Mouse (Mus musculus): ENCODE results near the gene Aldh1l1.
"Not testable (repeated sequence)": the region's sequence is repeated elsewhere in the genome, so short reads cannot be mapped to it uniquely, and the experiment has no call there.

Gene Aldh1l1

DNA sequence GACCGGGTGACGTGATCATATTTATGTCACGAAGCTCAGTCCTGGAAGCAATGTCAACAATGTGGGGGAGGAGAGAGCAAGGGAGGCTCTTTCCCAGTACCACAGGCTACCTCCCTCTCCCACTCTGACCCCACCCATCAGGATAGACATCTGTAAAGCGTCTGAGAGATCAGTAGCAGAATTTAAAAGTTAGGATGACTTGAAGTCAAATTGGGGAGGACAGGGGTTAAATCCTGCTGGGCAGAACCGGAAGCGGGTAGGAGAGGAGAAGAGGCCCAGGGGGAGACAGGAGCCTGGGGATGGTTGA, 135.3 kb downstream of the Aldh1l1 start:
- no peak for DNase-seq (ENCODE audit: low spot score)

DNA sequence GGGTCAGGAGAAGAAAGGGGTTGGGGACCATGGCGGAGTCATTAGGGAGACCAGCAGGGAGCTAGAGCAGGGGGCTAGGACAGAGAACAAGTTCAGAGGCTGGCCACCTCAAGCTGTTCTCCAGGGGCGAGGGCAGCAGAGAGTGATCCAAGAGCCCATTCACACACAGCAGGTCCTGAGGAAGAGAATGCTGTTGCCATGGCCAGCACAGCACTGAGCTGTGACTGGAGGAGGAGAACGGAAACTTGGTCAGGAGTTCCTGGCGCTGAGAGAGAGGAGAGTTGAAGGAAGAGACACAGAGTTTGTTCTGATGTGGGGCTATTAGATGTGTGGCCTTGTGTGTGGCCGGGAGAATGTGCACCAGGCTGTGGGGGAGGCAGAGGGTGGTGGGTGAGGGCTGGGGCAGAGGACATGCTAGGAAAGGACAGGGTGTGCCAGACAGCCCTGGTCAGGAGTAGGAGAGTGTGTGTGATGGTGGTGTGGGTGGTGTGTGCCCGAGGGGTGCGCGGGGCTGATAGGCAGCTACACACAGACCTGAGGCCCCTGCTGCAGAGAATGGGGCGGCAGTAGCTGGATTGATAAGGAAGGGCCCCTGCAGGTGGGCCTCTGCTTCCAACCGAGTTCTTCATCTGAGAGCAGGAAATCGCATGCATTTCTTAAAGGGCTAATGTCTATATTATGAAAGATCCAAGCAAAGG, 136.7 kb downstream of the Aldh1l1 start:
- DNase-seq (ENCODE audit: low spot score), result peak; percentile 47

DNA sequence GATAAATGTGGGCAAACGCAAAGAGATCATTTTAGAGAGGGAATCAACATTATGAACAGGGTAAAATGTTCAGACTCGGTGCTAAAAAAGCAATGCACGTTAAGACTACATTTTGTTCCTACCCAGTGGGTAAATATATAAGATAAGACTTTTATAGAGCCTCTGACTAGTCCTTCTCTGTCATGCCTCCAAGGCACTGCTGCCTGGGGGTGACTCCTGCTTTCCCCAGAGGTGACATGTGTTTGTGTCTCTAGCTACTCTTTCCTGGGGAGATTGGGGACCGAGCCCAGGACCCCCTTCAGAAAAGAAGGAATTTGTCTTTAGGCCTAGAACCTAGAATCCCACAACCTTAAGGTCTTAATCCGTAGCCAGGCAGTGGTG, 137.2 kb downstream of the Aldh1l1 start:
- no peak for DNase-seq (ENCODE audit: low spot score)

DNA sequence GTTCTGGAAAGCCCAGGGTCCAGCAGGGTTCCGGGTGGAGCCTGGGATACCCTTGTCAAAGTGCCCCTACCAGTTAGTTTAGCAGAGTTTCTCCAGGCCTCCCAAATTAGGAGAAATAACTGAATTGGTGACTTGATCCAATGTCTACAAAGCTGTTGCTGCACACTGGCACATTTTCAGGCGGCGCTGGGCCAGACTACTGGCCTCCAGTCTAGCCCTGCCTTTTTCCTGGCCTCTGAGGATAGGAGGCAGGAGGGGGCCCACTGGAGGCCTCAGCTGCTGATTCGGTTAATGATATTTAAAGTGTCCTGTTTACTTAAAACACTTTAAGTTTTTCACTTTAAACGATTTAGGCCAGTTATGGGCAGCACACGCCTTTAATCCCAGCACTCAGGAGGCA, 138.0 kb downstream of the Aldh1l1 start:
- peak; percentile 45 for DNase-seq (ENCODE audit: low spot score)

DNA sequence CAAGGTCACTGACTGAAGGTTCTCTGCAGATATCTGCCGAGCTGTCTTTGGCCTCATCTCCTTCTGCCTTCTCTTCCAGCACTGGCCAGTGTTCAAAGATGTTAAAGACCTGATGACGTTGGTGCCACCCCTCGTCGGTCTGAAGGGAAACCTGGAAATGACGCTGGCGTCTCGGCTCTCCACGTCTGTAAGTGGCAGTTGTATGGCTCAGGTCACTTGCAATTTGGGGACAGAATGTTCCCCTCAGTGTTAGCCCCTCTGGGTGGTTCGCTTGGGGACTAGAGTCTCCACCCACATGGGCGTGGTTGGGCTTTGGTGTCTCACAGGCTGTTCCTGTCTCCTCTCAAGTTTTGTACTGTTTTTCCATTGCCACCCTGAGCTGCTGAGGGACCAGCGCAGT, 138.5 kb downstream of the Aldh1l1 start:
- no peak for DNase-seq (ENCODE audit: low spot score)

DNA sequence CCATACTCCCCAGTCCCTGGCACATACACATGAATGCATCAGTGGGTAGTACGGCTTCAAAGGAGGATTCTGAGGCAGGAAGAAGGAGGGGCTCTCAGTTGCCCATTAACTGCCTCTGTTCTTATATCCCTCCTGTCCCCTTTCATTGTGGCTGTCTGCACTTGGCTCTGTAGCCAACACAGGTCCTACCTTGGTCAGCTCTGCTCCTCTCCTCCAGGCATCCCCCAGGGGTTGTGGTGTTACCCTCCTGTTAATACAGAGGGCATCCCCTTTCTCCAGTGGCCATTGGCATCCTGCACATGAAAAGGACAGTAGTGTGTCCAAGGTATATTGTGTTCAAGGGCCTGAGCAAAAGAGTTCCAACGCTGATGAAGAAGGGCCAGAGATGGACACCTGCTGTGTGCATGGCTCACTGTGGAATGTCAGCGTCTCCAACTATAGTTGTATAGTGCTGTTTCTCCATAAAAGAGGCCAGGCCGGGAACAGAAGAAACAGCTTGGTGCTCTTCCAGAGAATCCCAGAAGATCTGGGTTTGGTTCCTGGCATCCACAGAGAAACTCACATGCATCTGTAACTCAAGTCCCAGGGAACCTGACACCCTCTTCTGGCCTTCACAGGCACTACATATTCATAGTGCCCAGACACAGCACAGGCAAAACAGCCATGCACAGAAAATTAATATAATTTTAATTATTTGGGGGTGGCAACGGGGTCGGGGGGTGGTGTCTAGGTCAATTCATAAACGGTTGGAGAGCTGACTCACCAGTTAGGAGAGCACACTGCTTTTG, 139.2 kb downstream of the Aldh1l1 start:
- no peak for DNase-seq (ENCODE audit: low spot score)

DNA sequence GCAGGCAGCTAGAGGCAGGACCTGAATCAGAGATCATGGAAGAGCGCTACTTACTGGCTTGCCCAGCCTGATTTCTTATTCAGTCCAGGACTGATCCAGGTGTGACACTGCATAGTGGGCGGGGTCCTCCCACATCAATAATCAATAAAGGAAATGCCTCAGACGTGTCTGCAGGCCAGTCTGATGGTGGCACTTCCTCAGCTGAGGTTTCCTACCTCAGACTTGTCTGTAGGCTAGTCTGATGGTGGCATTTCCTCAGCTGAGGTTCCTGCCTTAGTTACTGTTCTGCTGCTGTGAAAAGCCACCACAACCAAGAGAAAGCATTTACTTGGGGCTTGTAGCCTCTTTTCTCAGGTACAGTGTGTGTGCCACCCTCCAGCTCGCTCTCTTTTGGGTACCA, 141.3 kb downstream of the Aldh1l1 start:
- DNase-seq (ENCODE audit: low spot score), result no peak

DNA sequence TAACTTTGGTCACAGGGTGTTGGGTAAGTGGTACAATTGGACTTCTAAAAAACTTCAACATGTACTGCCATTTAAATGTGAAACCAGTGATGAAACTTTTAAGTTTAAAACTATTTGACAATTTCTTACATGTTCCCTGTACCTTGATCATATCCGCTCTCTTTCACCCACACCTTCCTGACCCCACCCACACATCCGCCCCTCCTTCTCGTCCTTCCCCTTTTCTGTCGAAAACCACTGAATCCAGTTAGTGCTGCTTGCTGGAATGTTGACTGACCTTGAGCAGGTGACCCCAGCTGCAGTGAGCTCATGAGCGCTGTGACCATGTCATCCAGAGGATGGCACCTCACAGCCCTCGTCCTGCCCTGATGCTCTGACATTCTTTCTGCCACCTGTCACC, 143.3 kb downstream of the Aldh1l1 start:
- DNase-seq (ENCODE audit: low spot score), result no peak

DNA sequence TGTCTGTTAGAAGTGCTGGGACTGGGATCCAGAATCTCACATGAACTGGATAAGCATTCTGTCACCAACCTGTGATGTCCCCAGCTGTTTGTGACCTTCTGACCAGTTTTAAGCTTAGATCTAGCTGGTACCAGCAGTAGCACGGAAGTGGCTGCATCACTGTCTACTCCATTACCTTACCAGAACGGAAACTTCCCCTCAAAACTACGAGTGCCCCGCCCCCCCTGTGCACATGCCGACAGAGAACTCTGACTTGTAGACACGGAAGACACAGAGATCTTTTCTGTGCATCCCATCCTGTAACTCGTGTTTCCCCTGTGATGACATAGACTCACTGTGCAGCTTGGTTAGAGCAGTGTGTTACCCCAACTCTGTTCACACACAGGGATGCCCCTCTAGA, 144.2 kb downstream of the Aldh1l1 start:
- DNase-seq (ENCODE audit: low spot score), result no peak

DNA sequence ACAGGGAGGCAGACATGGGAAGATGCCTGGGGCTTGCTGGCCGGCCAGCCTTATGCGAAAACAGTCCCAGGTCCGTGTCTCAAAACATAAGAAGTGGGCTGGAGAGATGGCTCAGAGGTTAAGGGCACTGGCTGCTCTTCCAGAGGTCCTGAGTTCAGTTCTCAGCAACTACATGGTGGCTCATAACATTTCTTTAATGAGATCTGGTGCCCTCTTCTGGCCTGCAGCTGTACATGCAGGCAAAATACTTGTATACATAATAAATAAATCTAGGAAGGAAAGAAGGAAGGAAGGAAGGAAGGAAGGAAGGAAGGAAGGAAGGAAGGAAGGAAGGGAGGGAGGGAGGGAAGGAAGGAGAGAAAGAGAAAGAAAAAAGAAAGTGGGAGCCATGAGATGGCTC, 146.3 kb downstream of the Aldh1l1 start:
- DNase-seq (ENCODE audit: low spot score), result not testable (repeated sequence)

DNA sequence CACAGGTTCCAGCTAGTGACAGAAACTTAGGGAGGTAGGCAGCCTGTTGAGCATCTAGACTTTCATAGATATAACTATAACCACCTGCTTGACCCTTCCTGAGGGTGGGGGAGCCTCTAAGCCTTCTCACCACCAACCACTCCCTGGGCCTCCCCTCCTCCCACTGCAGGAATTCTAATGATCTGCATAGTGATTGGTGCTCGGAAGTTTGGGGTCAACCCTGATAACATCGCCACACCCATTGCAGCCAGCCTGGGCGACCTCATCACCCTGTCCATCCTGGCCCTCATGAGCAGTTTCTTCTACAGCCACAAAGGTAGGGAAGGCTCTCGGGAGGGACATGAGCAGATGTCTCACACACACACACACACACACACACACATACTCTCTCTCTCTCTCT, 148.9 kb downstream of the Aldh1l1 start:
- no peak for DNase-seq (ENCODE audit: low spot score)

DNA sequence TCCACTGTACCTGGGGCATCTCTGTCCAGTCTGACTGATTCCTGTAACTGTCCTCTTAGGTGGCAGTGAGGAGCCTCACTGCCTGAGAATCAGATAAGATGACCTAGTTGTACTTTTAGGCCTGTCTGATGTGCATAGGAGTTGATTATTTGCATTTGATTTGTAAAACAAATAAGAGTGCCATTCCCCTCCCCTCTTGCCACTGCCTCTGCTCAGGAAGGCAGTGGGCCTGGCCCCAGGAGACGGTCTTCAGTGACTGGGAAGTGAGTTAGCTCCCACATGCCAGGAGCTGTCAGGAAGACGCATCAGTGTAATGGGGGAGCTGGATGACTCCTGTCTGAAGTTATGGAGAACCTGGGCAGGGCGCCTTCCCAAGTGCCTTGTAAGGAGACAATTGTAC, 149.4 kb downstream of the Aldh1l1 start:
- no peak for DNase-seq (ENCODE audit: low spot score)

DNA sequence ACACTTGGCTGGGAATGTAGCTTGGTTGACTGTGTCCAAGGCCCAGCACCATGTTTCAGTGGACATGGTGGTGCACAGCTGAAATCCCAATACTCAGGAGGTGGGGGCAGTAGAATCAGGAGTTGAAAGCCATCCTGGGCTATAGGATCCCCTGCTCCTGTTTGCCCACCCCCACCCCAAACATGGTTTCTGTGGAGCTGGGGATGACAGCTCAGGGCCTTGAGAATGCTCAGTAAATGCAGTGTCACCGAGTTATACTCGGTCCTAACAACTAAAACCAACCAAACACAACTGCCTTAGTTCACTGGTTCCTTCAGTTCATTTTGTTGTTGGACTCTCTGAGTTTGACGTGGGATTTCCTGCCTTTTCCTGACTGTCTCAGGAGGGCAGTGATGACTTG, 156.8 kb downstream of the Aldh1l1 start:
- DNase-seq (ENCODE audit: low spot score), result no peak

DNA sequence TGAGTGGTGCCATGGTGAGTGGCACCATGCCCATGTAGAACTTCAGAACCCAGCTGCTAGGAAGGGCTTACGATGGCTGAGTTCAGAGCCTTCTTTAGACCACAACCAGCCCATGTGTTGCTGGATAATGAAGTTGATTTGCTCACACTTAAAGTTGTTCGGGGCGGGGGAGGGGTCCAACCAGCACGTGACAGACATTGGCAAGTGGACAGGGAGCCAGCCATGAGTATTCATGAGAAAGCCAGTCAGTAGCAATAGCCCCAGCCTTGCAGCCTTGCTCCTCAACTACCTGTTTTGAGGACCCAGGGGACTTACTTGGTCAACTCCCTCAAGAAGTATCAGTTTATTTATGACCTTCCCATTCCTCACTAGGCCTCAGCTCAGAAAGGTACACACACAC, 158.7 kb downstream of the Aldh1l1 start:
- no peak for DNase-seq (ENCODE audit: low spot score)

DNA sequence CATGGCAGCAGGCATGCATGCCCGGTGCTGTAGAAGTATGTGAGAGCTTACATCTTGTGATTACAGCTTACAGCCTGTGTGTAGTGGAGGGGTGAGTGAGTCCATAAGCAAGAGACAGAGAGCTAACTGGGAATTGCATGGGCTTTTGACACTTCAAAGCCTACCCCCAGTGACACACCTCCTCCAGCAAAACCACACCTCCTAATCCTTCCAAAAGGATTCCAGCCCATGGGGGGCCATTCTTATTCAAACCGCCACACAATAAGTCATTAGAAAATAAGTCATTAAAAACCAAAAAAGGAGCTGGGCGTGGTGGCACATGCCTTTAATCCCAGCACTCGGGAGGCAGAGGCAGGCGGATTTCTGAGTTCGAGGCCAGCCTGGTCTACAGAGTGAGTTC, 162.2 kb downstream of the Aldh1l1 start:
- DNase-seq (ENCODE audit: low spot score), result no peak

DNA sequence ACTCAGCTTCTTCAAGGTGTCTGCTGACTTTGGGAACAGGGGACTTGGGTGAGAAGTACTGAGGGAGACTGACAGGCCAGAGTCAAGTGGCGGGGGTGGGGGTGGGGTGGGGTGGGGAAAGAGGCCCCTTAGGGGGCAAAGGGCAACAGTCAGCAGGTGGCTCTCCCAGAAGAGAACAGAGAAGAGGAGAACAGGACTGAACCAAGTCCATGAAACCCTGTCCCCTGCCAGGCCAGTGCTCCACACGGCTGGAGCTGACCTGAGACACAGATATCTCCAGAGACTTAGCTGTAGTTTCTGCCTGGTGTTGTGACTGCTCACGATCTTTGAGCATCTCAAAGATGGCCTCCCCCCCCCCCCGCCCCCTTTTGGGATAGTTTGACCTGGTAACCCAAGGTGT, 163.1 kb downstream of the Aldh1l1 start:
- no peak for DNase-seq (ENCODE audit: low spot score)
